Mouse (Mus musculus): ENCODE results near the gene Cfap157. TPM values are rescaled to one million over a fixed set of nuclear protein-coding genes. Genes with fewer than 3 reads are reported as not detected.
A peak's percentile ranks its signal among the peaks of the same experiment; 100 is the strongest.

The Cfap157 gene
- polyA plus RNA-seq, 2 experiments = 0.04 to 0.11 TPM

GRCm38 (mm10) chr2:32740916-32741272 is 43.3 kb downstream of the Cfap157 start, which contains the start of gene 6330409D20Rik:
TSS of gene 6330409D20Rik (minus strand) at chr2:32741016.
- Histone ChIP-seq H3K27ac (replicated peaks; ENCODE audit: low read depth, low read length) (no peak within 1 kb of the TSS), H3K9ac (ENCODE audit: low read depth, low read length, severe bottlenecking) (peak within 1 kb of the TSS; percentile 52), H3K9me3 (ENCODE audit: control insufficient read depth, low read length) (no peaks in the 10 kb centered on the region), H3K4me2 (replicated peaks; ENCODE audit: low read depth, low read length, severe bottlenecking) (peak within 1 kb of the TSS; percentile 94), H3K4me1 (ENCODE audit: control insufficient read depth, insufficient read depth, low read length) (peaks cover 12% of the 10 kb centered on the region), H3K36me3 (ENCODE audit: control insufficient read depth, insufficient read depth, low read length) (peaks cover 10% of the 10 kb centered on the region; the same call in 1 of the 2 replicates), H3K27me3 (ENCODE audit: control insufficient read depth, insufficient read depth, low read length) (peaks cover 12% of the 10 kb centered on the region), H3K4me3 (replicated peaks; ENCODE audit: low read length) (peak within 1 kb of the TSS; percentile 46)
- TF ChIP-seq POLR2A (IDR thresholded peaks at IDR 0.05; ENCODE audit: borderline replicate concordance, extremely low read depth, insufficient read depth, insufficient read length) = no peak
- 9% methylated on average over 11 of the region's 11 CpGs for WGBS
- no peak for DNase-seq (ENCODE audit: low spot score)
- ATAC-seq (ENCODE audit: low FRiP score, low read depth) = no peak

- 69% methylated on average over 4 of the region's 4 CpGs for WGBS
- H3K9ac ChIP-seq (ENCODE audit: low read depth, low read length, severe bottlenecking) = no peak overlapping the region
- no peak for ATAC-seq (ENCODE audit: low FRiP score, low read depth)
- H3K4me2 ChIP-seq (replicated peaks; ENCODE audit: low read depth, low read length, severe bottlenecking) = no peak overlapping the region
- peaks cover 12% of the 10 kb centered on the region for H3K27me3 ChIP-seq (ENCODE audit: control insufficient read depth, insufficient read depth, low read length)
- no peak for DNase-seq (ENCODE audit: low spot score)
- no peak overlapping the region for H3K27ac ChIP-seq (replicated peaks; ENCODE audit: low read depth, low read length)
- H3K4me1 ChIP-seq (ENCODE audit: control insufficient read depth, insufficient read depth, low read length) = peaks cover 17% of the 10 kb centered on the region
- H3K9me3 ChIP-seq (ENCODE audit: control insufficient read depth, low read length) = no peaks in the 10 kb centered on the region
- H3K36me3 ChIP-seq (ENCODE audit: control insufficient read depth, insufficient read depth, low read length) = no peaks in the 10 kb centered on the region
- no peak overlapping the region for H3K4me3 ChIP-seq (replicated peaks; ENCODE audit: low read length)
- TF ChIP-seq POLR2A (IDR thresholded peaks at IDR 0.05; ENCODE audit: borderline replicate concordance, extremely low read depth, insufficient read depth, insufficient read length) = no peak
Measured at GRCm38 (mm10) chr2:32739311-32739710, 44.9 kb downstream of the Cfap157 start.

DNA sequence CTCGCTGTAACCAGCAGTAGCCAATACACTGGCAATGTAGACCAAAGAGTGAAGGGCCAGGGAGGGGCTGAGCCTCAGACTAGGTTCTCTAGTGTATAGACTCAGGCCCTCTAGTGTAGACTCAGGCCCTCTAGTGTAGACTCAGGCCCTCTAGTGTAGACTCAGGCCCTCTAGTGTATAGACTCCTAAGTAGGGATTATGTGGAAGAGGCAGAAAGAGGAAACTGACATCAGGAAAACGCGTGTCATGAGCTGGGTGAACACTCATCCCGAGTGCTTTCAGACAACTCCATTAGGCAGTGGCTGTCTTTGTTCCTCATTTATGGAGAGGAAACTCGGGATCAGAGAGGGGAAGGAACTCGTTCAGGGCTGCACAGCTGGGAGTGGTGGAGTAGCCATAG is 47.2 kb downstream of the Cfap157 start:
- H3K9ac ChIP-seq (ENCODE audit: low read depth, low read length, severe bottlenecking) = no peak overlapping the region
- H3K4me1 ChIP-seq (ENCODE audit: control insufficient read depth, insufficient read depth, low read length) = peaks cover 17% of the 10 kb centered on the region
- H3K9me3 ChIP-seq (ENCODE audit: control insufficient read depth, low read length) = no peaks in the 10 kb centered on the region
- no peaks in the 10 kb centered on the region for H3K36me3 ChIP-seq (ENCODE audit: control insufficient read depth, insufficient read depth, low read length)
- DNase-seq (ENCODE audit: low spot score) = no peak
- no peak overlapping the region for H3K27ac ChIP-seq (replicated peaks; ENCODE audit: low read depth, low read length)
- H3K27me3 ChIP-seq (ENCODE audit: control insufficient read depth, insufficient read depth, low read length) = peaks cover 8% of the 10 kb centered on the region
- H3K4me3 ChIP-seq (replicated peaks; ENCODE audit: low read length) = no peak overlapping the region
- no peak for TF ChIP-seq POLR2A (IDR thresholded peaks at IDR 0.05; ENCODE audit: borderline replicate concordance, extremely low read depth, insufficient read depth, insufficient read length)
- WGBS = 62% methylated on average over 6 of the region's 6 CpGs
- H3K4me2 ChIP-seq (replicated peaks; ENCODE audit: low read depth, low read length, severe bottlenecking) = no peak overlapping the region
- ATAC-seq (ENCODE audit: low FRiP score, low read depth) = no peak

- Histone ChIP-seq H3K4me3 (replicated peaks; ENCODE audit: low read length) (no peak overlapping the region), H3K36me3 (ENCODE audit: control insufficient read depth, insufficient read depth, low read length) (no peaks in the 10 kb centered on the region), H3K27ac (replicated peaks; ENCODE audit: low read depth, low read length) (no peak overlapping the region), H3K27me3 (ENCODE audit: control insufficient read depth, insufficient read depth, low read length) (peaks cover 2% of the 10 kb centered on the region), H3K4me1 (ENCODE audit: control insufficient read depth, insufficient read depth, low read length) (peaks cover 16% of the 10 kb centered on the region), H3K9me3 (ENCODE audit: control insufficient read depth, low read length) (no peaks in the 10 kb centered on the region), H3K9ac (ENCODE audit: low read depth, low read length, severe bottlenecking) (no peak overlapping the region), H3K4me2 (replicated peaks; ENCODE audit: low read depth, low read length, severe bottlenecking) (no peak overlapping the region)
- no peak for ATAC-seq (ENCODE audit: low FRiP score, low read depth)
- no peak for DNase-seq (ENCODE audit: low spot score)
- no peak for TF ChIP-seq POLR2A (IDR thresholded peaks at IDR 0.05; ENCODE audit: borderline replicate concordance, extremely low read depth, insufficient read depth, insufficient read length)
- 46% methylated on average over 3 of the region's 3 CpGs for WGBS
Measured at GRCm38 (mm10) chr2:32736306-32736829, 47.9 kb downstream of the Cfap157 start.

GRCm38 (mm10) chr2:32734933-32735332 is 49.3 kb downstream of the Cfap157 start:
- 49% methylated on average over 4 of the region's 4 CpGs for WGBS
- no peak for ATAC-seq (ENCODE audit: low FRiP score, low read depth)

More at GRCm38 (mm10) chr2:32734933-32735332, 49.3 kb downstream of the Cfap157 start:
- no peak for DNase-seq (ENCODE audit: low spot score)
- H3K4me3 ChIP-seq (replicated peaks; ENCODE audit: low read length) = no peak overlapping the region
- no peaks in the 10 kb centered on the region for H3K27me3 ChIP-seq (ENCODE audit: control insufficient read depth, insufficient read depth, low read length)
- TF ChIP-seq POLR2A (IDR thresholded peaks at IDR 0.05; ENCODE audit: borderline replicate concordance, extremely low read depth, insufficient read depth, insufficient read length) = no peak
- no peak overlapping the region for H3K4me2 ChIP-seq (replicated peaks; ENCODE audit: low read depth, low read length, severe bottlenecking)
- H3K9ac ChIP-seq (ENCODE audit: low read depth, low read length, severe bottlenecking) = no peak overlapping the region
- H3K36me3 ChIP-seq (ENCODE audit: control insufficient read depth, insufficient read depth, low read length) = no peaks in the 10 kb centered on the region
- H3K27ac ChIP-seq (replicated peaks; ENCODE audit: low read depth, low read length) = no peak overlapping the region
- H3K4me1 ChIP-seq (ENCODE audit: control insufficient read depth, insufficient read depth, low read length) = peaks cover 24% of the 10 kb centered on the region
- no peaks in the 10 kb centered on the region for H3K9me3 ChIP-seq (ENCODE audit: control insufficient read depth, low read length)

All from limb, embryonic 14.5 days (tissue).